Mouse (Mus musculus): Measurements from ENCODE around the gene Ccdc65. TPM values are rescaled to one million over a fixed set of nuclear protein-coding genes. Genes with fewer than 3 reads are reported as not detected.

The Ccdc65 gene
- total RNA-seq, 2 experiments from 2014 or later: 0.29 to 0.72 TPM

- no peak for DNase-seq
- intact Hi-C loops (cut with DNase I): no loop called here
Measured at GRCm38 (mm10) chr15:98691486-98692147, 16.4 kb upstream of the Ccdc65 start.

- intact Hi-C loops (cut with DNase I): no loop called here
Measured at GRCm38 (mm10) chr15:98692171-98692715, 15.8 kb upstream of the Ccdc65 start.

GRCm38 (mm10) chr15:98695726-98696125, 12.3 kb upstream of the Ccdc65 start:
- intact Hi-C loops (cut with DNase I): no loop called here
- DNase-seq: peak in 1 of 2 experiments; percentile 45

More at GRCm38 (mm10) chr15:98692171-98692715, 15.8 kb upstream of the Ccdc65 start:
- DNase-seq: peak; percentile 47 to 61

- intact Hi-C loops (cut with DNase I): no loop called here
- DNase-seq: no peak
Measured at GRCm38 (mm10) chr15:98696216-98696615, 11.8 kb upstream of the Ccdc65 start.

GRCm38 (mm10) chr15:98699190-98700105, 8.6 kb upstream of the Ccdc65 start:
- peak; percentile 91 to 95 for DNase-seq
- intact Hi-C loops (cut with DNase I): loop anchor here (1.0 to 10.0 kb wide), 2 partner anchors 35 to 85 kb away; partner anchors contain the start of gene Wnt1

- intact Hi-C loops (cut with DNase I): loop anchor here (10.0 kb wide), 1 partner anchor 80 kb away; the partner anchor contains the start of gene Wnt1
- no peak for DNase-seq
Measured at GRCm38 (mm10) chr15:98704312-98704711, 3.7 kb upstream of the Ccdc65 start.

GRCm38 (mm10) chr15:98710442-98710841, 2.4 kb downstream of the Ccdc65 start:
- intact Hi-C loops (cut with DNase I): no loop called here
- peak; percentile 70 to 79 for DNase-seq

GRCm38 (mm10) chr15:98714230-98714652, 6.2 kb downstream of the Ccdc65 start:
- intact Hi-C loops (cut with DNase I): no loop called here
- peak; percentile 33 to 68 for DNase-seq

- DNase-seq: no peak
- intact Hi-C loops (cut with DNase I): no loop called here
Measured at GRCm38 (mm10) chr15:98717301-98717700, 9.3 kb downstream of the Ccdc65 start.

GRCm38 (mm10) chr15:98722191-98722590, 14.2 kb downstream of the Ccdc65 start:
- DNase-seq: no peak
- intact Hi-C loops (cut with DNase I): no loop called here

- DNase-seq: peak; percentile 31
- intact Hi-C loops (cut with DNase I): no loop called here
Measured at GRCm38 (mm10) chr15:98722854-98723253, 14.8 kb downstream of the Ccdc65 start.

GRCm38 (mm10) chr15:98724441-98724840, 16.4 kb downstream of the Ccdc65 start:
- intact Hi-C loops (cut with DNase I): no loop called here
- DNase-seq: no peak

- no peak for DNase-seq
- intact Hi-C loops (cut with DNase I): loop anchor here (5.0 kb wide), 1 partner anchor 66 kb away; no protein-coding TSS in a partner anchor
Measured at GRCm38 (mm10) chr15:98726079-98726478, 18.1 kb downstream of the Ccdc65 start.

- DNase-seq: no peak
- intact Hi-C loops (cut with DNase I): loop anchor here (5.0 kb wide), 1 partner anchor 66 kb away; no protein-coding TSS in a partner anchor
Measured at GRCm38 (mm10) chr15:98726746-98727145, 18.7 kb downstream of the Ccdc65 start.

- intact Hi-C loops (cut with DNase I): loop anchor here (5.0 kb wide), 1 partner anchor 65 kb away; no protein-coding TSS in a partner anchor
Measured at GRCm38 (mm10) chr15:98727443-98728321, 19.7 kb downstream of the Ccdc65 start, which contains the start of gene Fkbp11. Gene Fkbp11, minus strand, starts transcription at chr15:98728198.

GRCm38 (mm10) chr15:98728366-98728765, 20.4 kb downstream of the Ccdc65 start:
- no peak for DNase-seq
- intact Hi-C loops (cut with DNase I): loop anchor here (5.0 kb wide), 1 partner anchor 64 kb away; no protein-coding TSS in a partner anchor

More at GRCm38 (mm10) chr15:98727443-98728321, 19.7 kb downstream of the Ccdc65 start, which contains the start of gene Fkbp11:
- DNase-seq: peak; percentile 53 to 68

GRCm38 (mm10) chr15:98729791-98730545, 22.0 kb downstream of the Ccdc65 start:
- DNase-seq: no peak
- intact Hi-C loops (cut with DNase I): loop anchor here (5.0 kb wide), 1 partner anchor 62 kb away; no protein-coding TSS in a partner anchor

- intact Hi-C loops (cut with DNase I): no loop called here
- DNase-seq: no peak
Measured at GRCm38 (mm10) chr15:98730790-98731189, 22.8 kb downstream of the Ccdc65 start.

Data from heart, postnatal 14 days (tissue).